Mouse (Mus musculus): Measurements from ENCODE around the gene Knop1. TPM values are rescaled to one million over a fixed set of nuclear protein-coding genes. Genes with fewer than 3 reads are reported as not detected.

Gene Knop1
- polyA plus RNA-seq, 1 experiment from 2014 or later = 82.9 TPM

DNA sequence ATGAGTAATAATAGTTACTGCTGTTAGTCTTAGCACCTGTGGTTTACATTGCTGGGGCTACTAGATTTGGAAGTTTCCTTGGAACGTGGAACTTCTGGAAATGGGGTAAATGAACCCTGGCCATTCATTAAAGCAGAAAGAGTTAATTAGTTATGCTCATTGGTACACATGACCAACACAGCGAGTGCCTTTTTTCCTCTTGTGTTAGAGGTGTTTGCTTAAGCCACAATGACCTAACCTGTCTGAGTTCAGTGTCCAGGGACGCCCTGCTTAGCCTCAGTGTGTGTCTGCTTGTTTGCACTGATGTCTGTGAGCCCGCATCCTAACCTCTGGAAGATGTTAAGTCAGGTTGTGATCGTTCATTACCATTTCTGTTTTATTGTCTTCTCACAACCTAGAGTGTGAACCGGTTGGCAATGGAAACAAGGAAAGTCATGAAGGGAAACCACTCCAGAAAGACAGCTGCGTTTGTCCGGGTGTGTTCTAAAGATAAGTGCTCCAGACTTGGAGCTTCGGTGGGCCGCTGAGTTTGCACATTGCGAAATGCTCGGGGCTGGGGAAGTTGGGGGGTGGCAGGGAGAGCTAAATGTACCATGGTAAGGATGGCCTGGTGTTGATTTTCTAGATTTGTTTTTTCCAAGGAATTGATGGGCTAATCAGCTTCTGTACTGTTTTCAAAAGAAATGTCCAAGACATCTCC is 44.5 kb downstream of the Knop1 start:
- 87% methylated on average over 12 of the region's 12 CpGs for WGBS
- ATAC-seq (replicated peaks) = no peak
- H3K9ac ChIP-seq (replicated peaks) = no peak overlapping the region
- H3K27me3 ChIP-seq = no peaks in the 10 kb centered on the region
- peaks cover 6% of the 10 kb centered on the region; the same call in 1 of the 2 replicates for H3K4me1 ChIP-seq
- peaks cover 32% of the 10 kb centered on the region for H3K36me3 ChIP-seq
- H3K9me3 ChIP-seq = no peaks in the 10 kb centered on the region
- no peak overlapping the region for H3K27ac ChIP-seq (replicated peaks)
- no peak overlapping the region for H3K4me2 ChIP-seq (replicated peaks)
- no peak overlapping the region for H3K4me3 ChIP-seq

DNA sequence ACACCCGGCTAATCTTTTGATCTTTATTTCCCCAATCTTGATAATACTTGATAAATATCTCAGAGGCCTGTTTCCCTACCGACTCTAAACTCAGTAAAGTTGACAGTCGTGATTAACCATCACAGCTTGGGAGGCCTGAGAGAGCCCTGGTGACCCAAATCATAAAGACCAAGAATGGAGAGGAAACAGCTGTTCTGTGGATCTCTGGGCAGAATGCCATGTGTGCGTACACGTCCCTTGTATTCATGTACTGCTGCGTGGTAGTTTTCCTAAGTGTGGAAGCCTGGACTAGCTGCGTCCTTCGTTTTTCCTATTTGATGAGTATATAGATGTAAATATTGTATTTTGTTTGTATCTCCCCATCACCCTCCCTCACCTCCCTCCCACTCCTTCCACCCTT is 48.2 kb downstream of the Knop1 start:
- no peak for ATAC-seq (replicated peaks)
- 76% methylated on average over 8 of the region's 8 CpGs for WGBS
- Histone ChIP-seq H3K36me3 (peaks cover 31% of the 10 kb centered on the region), H3K27ac (replicated peaks) (no peak overlapping the region), H3K9ac (replicated peaks) (no peak overlapping the region), H3K4me3 (no peak overlapping the region), H3K27me3 (no peaks in the 10 kb centered on the region), H3K4me1 (peaks cover 6% of the 10 kb centered on the region; the same call in 1 of the 2 replicates), H3K4me2 (replicated peaks) (no peak overlapping the region), H3K9me3 (no peaks in the 10 kb centered on the region)

DNA sequence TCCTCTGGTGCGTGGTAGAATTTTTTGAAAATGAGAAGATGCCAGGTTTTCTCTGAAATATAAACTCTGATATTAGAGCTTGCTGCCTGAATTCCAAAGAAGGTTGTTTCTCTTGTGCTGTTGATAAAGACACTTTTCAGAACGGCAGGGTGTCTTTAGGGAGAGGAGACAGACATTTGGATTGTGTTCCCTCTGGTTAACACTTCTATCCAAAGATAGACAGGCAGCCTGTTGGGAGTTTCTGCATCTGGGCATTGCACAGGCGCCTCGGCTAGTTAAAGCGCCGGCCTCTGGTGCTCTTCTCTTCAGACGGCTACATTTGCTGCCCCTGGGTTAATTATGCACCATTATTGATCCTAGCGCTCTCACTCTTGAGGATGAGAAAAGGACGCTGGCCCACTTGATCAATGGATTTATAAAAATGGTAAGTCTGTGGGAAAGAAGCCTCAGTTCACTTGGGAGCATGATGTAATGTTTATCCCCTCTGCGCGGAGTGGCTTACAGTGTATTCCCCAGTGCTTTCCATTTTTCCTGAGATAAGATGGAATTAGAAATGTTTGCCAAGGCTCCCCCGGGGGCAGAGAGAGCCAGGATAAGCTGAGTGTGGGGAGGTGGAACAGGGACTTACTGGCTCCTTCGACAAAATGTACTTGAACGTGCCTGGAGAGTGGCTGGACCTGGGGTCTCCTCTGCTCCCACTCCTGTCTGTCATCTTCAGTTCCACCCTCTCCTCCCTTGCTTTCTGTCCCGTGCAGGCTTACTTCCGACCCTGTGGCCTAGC is 49.2 kb downstream of the Knop1 start:
- Histone ChIP-seq H3K27ac (replicated peaks) (0 out of 2 replicates have a peak overlapping the region, but pooled peaks have one; percentile 3), H3K4me2 (replicated peaks) (no peak overlapping the region), H3K4me3 (no peak overlapping the region), H3K9me3 (no peaks in the 10 kb centered on the region), H3K4me1 (peaks cover 6% of the 10 kb centered on the region; the same call in 1 of the 2 replicates), H3K36me3 (peaks cover 37% of the 10 kb centered on the region), H3K27me3 (no peaks in the 10 kb centered on the region), H3K9ac (replicated peaks) (no peak overlapping the region)
- WGBS = 56% methylated on average over 16 of the region's 16 CpGs
- ATAC-seq (replicated peaks) = no peak

DNA sequence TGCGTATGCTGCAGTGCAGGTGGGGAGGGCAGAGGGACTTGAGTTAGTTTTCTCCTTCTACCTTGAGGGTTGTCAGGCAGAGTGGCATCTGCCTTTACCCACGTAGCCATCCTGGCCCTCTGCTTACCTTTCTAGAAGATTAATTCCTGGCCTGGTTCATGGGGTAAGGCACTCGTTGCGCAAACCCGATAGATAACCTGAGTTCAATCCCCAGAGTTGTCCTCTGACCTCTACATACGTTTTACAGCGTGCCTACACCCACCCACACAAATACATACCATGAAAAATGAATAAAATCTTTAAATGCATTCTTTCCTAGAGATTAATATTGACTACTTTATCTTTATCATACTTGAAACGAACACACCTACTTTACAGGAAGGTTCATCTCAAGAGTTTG is 52.6 kb downstream of the Knop1 start:
- Histone ChIP-seq H3K4me2 (replicated peaks) (no peak overlapping the region), H3K4me3 (no peak overlapping the region), H3K27me3 (no peaks in the 10 kb centered on the region), H3K9me3 (no peaks in the 10 kb centered on the region), H3K9ac (replicated peaks) (no peak overlapping the region), H3K4me1 (peaks cover 6% of the 10 kb centered on the region; the same call in 1 of the 2 replicates), H3K27ac (replicated peaks) (no peak overlapping the region), H3K36me3 (peaks cover 42% of the 10 kb centered on the region)
- no peak for ATAC-seq (replicated peaks)
- 93% methylated on average over 8 of the region's 8 CpGs for WGBS

DNA sequence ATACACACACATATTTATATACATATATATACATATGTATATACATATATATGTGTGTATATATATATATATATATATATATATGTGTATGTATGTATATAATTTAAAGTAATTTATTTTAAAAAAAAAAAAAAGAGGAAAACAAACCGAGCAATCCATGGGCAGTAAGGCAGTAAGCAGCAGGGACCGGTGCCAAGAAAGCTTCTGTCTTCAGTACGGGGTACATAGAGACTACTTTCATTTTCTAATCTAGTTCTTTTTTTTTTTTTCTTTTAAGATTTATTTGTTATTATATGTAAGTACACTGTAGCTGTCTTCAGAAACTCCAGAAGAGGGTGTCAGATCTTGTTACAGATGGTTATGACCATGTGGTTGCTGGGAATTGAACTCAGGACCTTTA is 54.3 kb downstream of the Knop1 start:
- Histone ChIP-seq H3K27me3 (no peaks in the 10 kb centered on the region), H3K4me3 (no peak overlapping the region), H3K9ac (replicated peaks) (no peak overlapping the region), H3K27ac (replicated peaks) (no peak overlapping the region), H3K9me3 (no peaks in the 10 kb centered on the region), H3K36me3 (peaks cover 48% of the 10 kb centered on the region), H3K4me2 (replicated peaks) (no peak overlapping the region), H3K4me1 (peaks cover 2% of the 10 kb centered on the region; the same call in 1 of the 2 replicates)
- 90% methylated on average over 3 of the region's 3 CpGs for WGBS
- no peak for ATAC-seq (replicated peaks)

DNA sequence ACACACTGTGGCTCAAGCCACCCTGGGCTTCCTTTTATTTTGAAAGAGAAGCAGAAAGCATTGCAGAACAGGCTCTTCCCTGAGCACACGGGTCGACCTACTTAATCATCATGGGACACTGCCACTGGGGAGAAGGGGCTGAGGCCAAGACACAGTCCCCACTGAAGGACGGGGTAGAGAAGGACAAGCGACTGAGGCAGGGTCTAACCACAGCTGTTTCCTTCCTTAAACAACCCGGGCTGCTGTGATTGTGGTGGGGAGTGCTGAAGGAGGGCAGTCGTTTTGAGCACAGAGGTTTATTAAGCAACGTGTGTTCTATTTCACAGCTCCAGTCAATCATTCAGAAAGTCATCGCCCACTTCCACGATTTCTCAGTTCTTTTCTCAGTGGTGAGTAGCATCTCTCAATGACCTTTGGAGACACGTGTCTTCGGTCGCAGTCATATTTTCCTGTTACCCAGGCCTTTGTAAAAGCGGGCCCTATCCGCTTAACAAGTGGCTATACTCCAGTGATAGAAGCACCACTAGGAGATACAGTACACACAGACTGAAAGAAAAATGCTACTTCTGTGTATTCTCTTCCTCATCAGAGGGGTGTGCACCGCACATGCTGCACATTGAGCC is 55.8 kb downstream of the Knop1 start:
- no peak overlapping the region for H3K4me2 ChIP-seq (replicated peaks)
- no peak overlapping the region for H3K27ac ChIP-seq (replicated peaks)
- peaks cover 58% of the 10 kb centered on the region for H3K36me3 ChIP-seq
- no peaks in the 10 kb centered on the region for H3K9me3 ChIP-seq
- 93% methylated on average over 15 of the region's 15 CpGs for WGBS
- no peaks in the 10 kb centered on the region for H3K27me3 ChIP-seq
- ATAC-seq (replicated peaks) = no peak
- no peaks in the 10 kb centered on the region for H3K4me1 ChIP-seq
- H3K4me3 ChIP-seq = no peak overlapping the region
- no peak overlapping the region for H3K9ac ChIP-seq (replicated peaks)

DNA sequence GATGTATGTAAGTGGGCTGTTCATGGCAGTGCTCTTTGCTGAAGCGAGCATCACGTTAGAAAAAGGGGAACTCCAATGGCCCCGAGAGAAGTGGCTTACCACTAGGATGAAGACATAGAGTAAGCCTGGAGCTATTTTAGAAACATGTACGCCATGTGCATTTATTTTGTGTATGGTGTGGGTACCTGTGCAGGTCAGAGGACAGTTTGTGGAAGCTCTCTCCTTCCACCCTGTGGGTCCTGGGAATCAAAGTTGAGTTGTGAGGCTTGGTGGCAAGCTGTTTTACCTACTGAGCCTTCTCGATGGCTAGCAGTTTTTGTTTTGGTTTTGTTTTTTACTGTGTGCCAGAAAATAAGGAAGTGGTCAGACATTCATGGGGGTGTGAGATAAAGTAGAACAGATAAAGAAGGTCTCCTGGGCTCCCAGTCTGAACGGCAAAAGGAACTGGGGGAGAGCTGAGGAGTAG is 57.9 kb downstream of the Knop1 start:
- Histone ChIP-seq H3K4me2 (replicated peaks) (no peak overlapping the region), H3K9me3 (no peaks in the 10 kb centered on the region), H3K4me1 (no peaks in the 10 kb centered on the region), H3K9ac (replicated peaks) (no peak overlapping the region), H3K27me3 (no peaks in the 10 kb centered on the region), H3K4me3 (no peak overlapping the region), H3K36me3 (peaks cover 65% of the 10 kb centered on the region), H3K27ac (replicated peaks) (no peak overlapping the region)
- ATAC-seq (replicated peaks) = no peak
- WGBS = 88% methylated on average over 6 of the region's 6 CpGs

DNA sequence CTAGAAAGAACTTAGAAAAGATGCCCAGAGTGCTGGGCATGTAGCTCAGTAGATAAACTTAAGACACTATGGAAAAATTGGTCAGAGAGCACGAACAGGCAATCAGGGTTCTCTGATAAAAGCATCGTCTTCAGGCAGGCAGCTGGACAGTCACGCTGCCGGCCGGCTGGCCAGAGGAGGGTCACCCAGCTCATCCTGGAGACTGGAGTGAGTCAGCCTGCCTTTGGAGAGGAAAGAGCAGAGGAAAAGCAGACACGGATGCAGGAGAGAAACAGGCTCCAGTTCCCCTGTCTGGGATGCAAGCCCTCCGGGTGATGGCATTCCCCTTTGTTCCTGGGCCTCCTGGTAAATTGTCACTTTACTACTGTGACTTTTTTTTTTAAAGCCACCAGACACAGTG is 58.5 kb downstream of the Knop1 start:
- H3K9ac ChIP-seq (replicated peaks) = no peak overlapping the region
- peaks cover 66% of the 10 kb centered on the region for H3K36me3 ChIP-seq
- H3K4me3 ChIP-seq = no peak overlapping the region
- no peak for ATAC-seq (replicated peaks)
- H3K27me3 ChIP-seq = no peaks in the 10 kb centered on the region
- no peak overlapping the region for H3K27ac ChIP-seq (replicated peaks)
- no peak overlapping the region for H3K4me2 ChIP-seq (replicated peaks)
- H3K4me1 ChIP-seq = no peaks in the 10 kb centered on the region
- 84% methylated on average over 7 of the region's 7 CpGs for WGBS
- H3K9me3 ChIP-seq = no peaks in the 10 kb centered on the region

DNA sequence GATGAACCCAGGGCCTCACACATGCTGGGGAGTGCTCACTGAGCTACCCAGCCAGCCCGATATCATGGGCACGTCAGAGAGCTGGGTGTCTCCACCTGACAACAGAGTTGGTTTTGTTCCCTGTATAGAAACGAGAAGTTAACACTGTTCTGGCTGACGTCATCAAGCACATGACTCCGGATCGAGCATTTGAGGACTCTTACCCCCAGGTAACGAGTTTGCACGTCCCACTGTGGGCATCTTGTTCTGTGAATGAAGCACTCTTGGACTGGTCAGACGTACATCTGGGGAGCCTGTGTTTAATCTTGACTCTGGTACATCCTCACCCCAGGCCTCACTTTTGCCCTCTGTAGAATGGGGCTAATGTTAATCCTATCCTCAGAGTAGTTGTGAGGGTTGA is 59.2 kb downstream of the Knop1 start:
- Histone ChIP-seq H3K4me3 (no peak overlapping the region), H3K36me3 (peaks cover 65% of the 10 kb centered on the region), H3K27ac (replicated peaks) (no peak overlapping the region), H3K9ac (replicated peaks) (no peak overlapping the region), H3K9me3 (no peaks in the 10 kb centered on the region), H3K4me2 (replicated peaks) (no peak overlapping the region), H3K27me3 (no peaks in the 10 kb centered on the region), H3K4me1 (no peaks in the 10 kb centered on the region)
- no peak for ATAC-seq (replicated peaks)
- 91% methylated on average over 9 of the region's 9 CpGs for WGBS

DNA sequence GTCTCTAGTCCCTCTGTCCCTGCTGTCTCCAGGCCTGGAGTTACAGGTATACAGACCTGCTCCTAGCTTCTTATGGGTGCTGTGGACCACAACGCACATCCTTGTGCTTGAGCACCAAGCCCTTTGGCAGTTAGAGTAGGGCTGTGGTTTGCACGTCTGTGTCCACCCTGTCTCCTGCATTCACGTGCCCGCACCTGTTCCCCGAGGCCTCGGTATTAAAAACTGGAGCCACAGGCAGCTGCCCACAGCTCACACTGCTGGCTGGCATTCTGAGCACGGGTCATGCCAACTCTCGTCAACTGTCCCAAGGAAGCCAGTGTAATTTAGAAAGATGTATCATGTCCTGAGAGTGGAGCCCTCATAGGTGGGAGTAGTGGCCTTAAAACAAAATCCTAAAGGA is 60.3 kb downstream of the Knop1 start:
- ATAC-seq (replicated peaks) = no peak
- Histone ChIP-seq H3K9me3 (no peaks in the 10 kb centered on the region), H3K4me3 (no peak overlapping the region), H3K4me1 (no peaks in the 10 kb centered on the region), H3K27me3 (no peaks in the 10 kb centered on the region), H3K9ac (replicated peaks) (no peak overlapping the region), H3K27ac (replicated peaks) (no peak overlapping the region), H3K36me3 (peaks cover 67% of the 10 kb centered on the region), H3K4me2 (replicated peaks) (no peak overlapping the region)
- 91% methylated on average over 8 of the region's 8 CpGs for WGBS

DNA sequence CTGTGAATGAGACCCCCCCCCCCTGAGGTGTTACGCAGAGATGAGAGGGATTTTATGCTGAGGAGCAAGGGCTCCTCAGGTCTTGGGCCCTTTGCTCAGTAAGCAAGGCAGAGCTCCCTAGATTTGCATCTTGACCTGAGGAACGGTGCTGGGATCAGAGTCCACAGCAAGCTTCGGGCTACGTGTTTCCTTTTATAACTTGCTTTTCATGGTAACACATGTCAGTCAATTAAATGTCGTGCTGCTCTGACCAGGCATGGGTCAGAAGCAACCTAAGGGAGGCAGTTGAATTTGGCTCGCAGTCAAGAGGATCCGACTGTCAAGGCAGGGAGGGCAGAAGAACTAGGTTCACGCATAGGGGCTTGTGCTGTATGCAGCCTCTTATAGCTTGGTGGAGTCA is 62.2 kb downstream of the Knop1 start:
- H3K36me3 ChIP-seq = peaks cover 57% of the 10 kb centered on the region
- ATAC-seq (replicated peaks) = no peak

More for the DNA sequence above, 62.2 kb downstream of the Knop1 start:
- no peak overlapping the region for H3K4me2 ChIP-seq (replicated peaks)
- no peaks in the 10 kb centered on the region for H3K4me1 ChIP-seq
- H3K9me3 ChIP-seq = no peaks in the 10 kb centered on the region
- H3K9ac ChIP-seq (replicated peaks) = no peak overlapping the region
- no peak overlapping the region for H3K27ac ChIP-seq (replicated peaks)
- WGBS = 84% methylated on average over 8 of the region's 8 CpGs
- H3K4me3 ChIP-seq = no peak overlapping the region
- H3K27me3 ChIP-seq = no peaks in the 10 kb centered on the region

All from forebrain, embryonic 15.5 days (tissue).